Mouse (Mus musculus) induced T-regulatory cell, adult 2 months (primary cell): ENCODE results near the gene Ist1.

Experiments used
- DNase-seq: peaks from one replicate; pipeline ENCODE4 v3.0.0-alpha.2; 2012; ENCODE audit warnings: low read depth

Gene Ist1

GRCm38 (mm10) chr8:109693146-109693900, at the start of gene Ist1:
Gene Ist1, minus strand, starts transcription at chr8:109693260.
- peak; percentile 100 for DNase-seq

- DNase-seq = no peak
Observed at GRCm38 (mm10) chr8:109738049-109738380, 45.0 kb upstream of the Ist1 start.

GRCm38 (mm10) chr8:109737237-109738048, 44.4 kb upstream of the Ist1 start, which contains the start of gene Atxn1l:
Gene Atxn1l, minus strand, starts transcription at chr8:109737739.
- peak; percentile 94 for DNase-seq

- DNase-seq = peak; percentile 63
Observed at GRCm38 (mm10) chr8:109736819-109737218, 43.8 kb upstream of the Ist1 start.

GRCm38 (mm10) chr8:109734018-109734417, 41.0 kb upstream of the Ist1 start:
- DNase-seq = no peak

GRCm38 (mm10) chr8:109731012-109731411, 38.0 kb upstream of the Ist1 start:
- DNase-seq = no peak

GRCm38 (mm10) chr8:109725106-109725505, 32.0 kb upstream of the Ist1 start:
- DNase-seq = no peak

- DNase-seq = no peak
Observed at GRCm38 (mm10) chr8:109714961-109715360, 21.9 kb upstream of the Ist1 start.

GRCm38 (mm10) chr8:109712521-109712920, 19.5 kb upstream of the Ist1 start:
- no peak for DNase-seq

GRCm38 (mm10) chr8:109707921-109708320, 14.9 kb upstream of the Ist1 start:
- peak; percentile 69 for DNase-seq

- DNase-seq = peak; percentile 91
Observed at GRCm38 (mm10) chr8:109706874-109707237, 13.8 kb upstream of the Ist1 start.

- DNase-seq = peak; percentile 49
Observed at GRCm38 (mm10) chr8:109706076-109706873, 13.2 kb upstream of the Ist1 start.

GRCm38 (mm10) chr8:109705320-109706075, 12.4 kb upstream of the Ist1 start, which contains the start of gene Zfp821:
Gene Zfp821, plus strand, starts transcription at chr8:109705546.
- DNase-seq = peak; percentile 94

- no peak for DNase-seq
Observed at GRCm38 (mm10) chr8:109704565-109705319, 11.7 kb upstream of the Ist1 start.

- DNase-seq = no peak
Observed at GRCm38 (mm10) chr8:109698477-109698876, 5.4 kb upstream of the Ist1 start.

GRCm38 (mm10) chr8:109697754-109698153, 4.7 kb upstream of the Ist1 start:
- DNase-seq = no peak

- DNase-seq = no peak
Observed at GRCm38 (mm10) chr8:109694154-109694553, 1.1 kb upstream of the Ist1 start.

- DNase-seq = no peak
Observed at GRCm38 (mm10) chr8:109692443-109693145, 466 bp downstream of the Ist1 start.

GRCm38 (mm10) chr8:109691769-109692168, 1.3 kb downstream of the Ist1 start:
- DNase-seq = peak; percentile 67

- no peak for DNase-seq
Observed at GRCm38 (mm10) chr8:109687248-109687647, 5.8 kb downstream of the Ist1 start.
